Mouse (Mus musculus) testis, adult 2 months (tissue): ENCODE measurements around the gene Tnfaip2.

Experiments used
- CTCF ChIP-seq: fragments of 200-500 bp; IDR thresholded peaks from 2 replicates; pipeline ENCODE4 v1.5.1; 2012; ENCODE audit warnings: low read depth, mild to moderate bottlenecking, inconsistent platforms, low read length, moderate library complexity; ENCODE audit not compliant: control insufficient read depth, insufficient read depth, insufficient replicate concordance
- POLR2A ChIP-seq: fragments of 200-500 bp; IDR thresholded peaks from 2 replicates; pipeline ENCODE4 v1.6.1; 2012; ENCODE audit warnings: low read depth, mild to moderate bottlenecking, inconsistent platforms, low read length, moderate library complexity; ENCODE audit not compliant: control insufficient read depth

- TF ChIP-seq CTCF: no peak
- TF ChIP-seq POLR2A: no peak
These were observed 32.7 kb upstream of the Tnfaip2 start for GRCm38 (mm10) chr12:111409583-111409982.
